Mouse (Mus musculus) heart, embryonic 12.5 days (tissue): ENCODE data around the gene Lrba. TPM values are rescaled to one million over a fixed set of nuclear protein-coding genes. Genes with fewer than 3 reads are reported as not detected.

ENCODE experiments used
- ATAC-seq: fragments of 200-750 bp; cut with Nextera tagmentation; 2 replicates; pipeline ENCODE4 v1.8.0; 2017; ENCODE audit warnings: moderate TSS enrichment, moderate library complexity; ENCODE audit not compliant: insufficient number of reproducible peaks, low FRiP score
- H3K27ac ChIP-seq: fragments of 300-500 bp; sonication (generic); 2 replicates; pipeline ENCODE4 v1.5.1; 2016; ENCODE audit warnings: mild to moderate bottlenecking, moderate library complexity; ENCODE audit not compliant: poor library complexity, severe bottlenecking
- H3K27me3 ChIP-seq: fragments of 300-500 bp; sonication (generic); replicated peaks from 2 replicates; pipeline ENCODE4 v1.6.1; 2016; ENCODE audit warnings: mild to moderate bottlenecking, moderate library complexity
- H3K36me3 ChIP-seq: fragments of 300-500 bp; sonication (generic); 2 replicates; pipeline ENCODE4 v1.6.1; 2016; ENCODE audit warnings: mild to moderate bottlenecking, moderate library complexity
- H3K4me1 ChIP-seq: fragments of 300-500 bp; sonication (generic); replicated peaks from 2 replicates; pipeline ENCODE4 v1.6.1; 2016; ENCODE audit warnings: mild to moderate bottlenecking
- H3K4me2 ChIP-seq: fragments of 300-500 bp; sonication (generic); 2 replicates; pipeline ENCODE4 v1.6.1; 2016; ENCODE audit warnings: mild to moderate bottlenecking, moderate library complexity
- H3K4me3 ChIP-seq: fragments of 300-500 bp; sonication (generic); 2 replicates; pipeline ENCODE4 v1.5.1; 2016; ENCODE audit warnings: mild to moderate bottlenecking
- H3K9ac ChIP-seq: fragments of 300-500 bp; sonication (generic); 2 replicates; pipeline ENCODE4 v1.6.1; 2016; ENCODE audit warnings: mild to moderate bottlenecking, moderate library complexity
- H3K9me3 ChIP-seq: fragments of 300-500 bp; sonication (generic); replicated peaks from 2 replicates; pipeline ENCODE4 v1.6.1; 2016; ENCODE audit warnings: mild to moderate bottlenecking, moderate library complexity
- WGBS: fragments of 180-500 bp; shearing (Covaris S2); methylation state at CpG from one replicate; pipeline ENCODE4 v1.1.7; 2016; 5-methylcytosine and 5-hydroxymethylcytosine counted together
- polyA plus RNA-seq: library from polyadenylated mRNA; unstranded; fragments of >200 nt; fragmentation: Nextera tagmentation; extraction: Ambion mirVana; gene quantifications from 2 replicates; pipeline ENCODE4 v1.2.1, GENCODE M21; 2016

Lrba gene
- polyA plus RNA-seq, 1 experiment from 2014 or later, result 2.9 TPM

- no peak overlapping the region for H3K4me2 ChIP-seq
- H3K36me3 ChIP-seq, result no peaks in the 10 kb centered on the region
- no peak for ATAC-seq
- H3K9ac ChIP-seq, result no peak overlapping the region
- WGBS, result 2% methylated on average over 1 of the region's 1 CpGs
- no peaks in the 10 kb centered on the region for H3K9me3 ChIP-seq
- H3K27ac ChIP-seq, result no peak overlapping the region
- H3K4me1 ChIP-seq, result peaks cover 10% of the 10 kb centered on the region
- H3K4me3 ChIP-seq, result no peak overlapping the region
- peaks cover 8% of the 10 kb centered on the region for H3K27me3 ChIP-seq
These were observed 464.0 kb downstream of the Lrba start for GRCm38 (mm10) chr3:86688438-86688837.

- no peak overlapping the region for H3K27ac ChIP-seq
These were observed 464.8 kb downstream of the Lrba start for GRCm38 (mm10) chr3:86689305-86689704.

DNA sequence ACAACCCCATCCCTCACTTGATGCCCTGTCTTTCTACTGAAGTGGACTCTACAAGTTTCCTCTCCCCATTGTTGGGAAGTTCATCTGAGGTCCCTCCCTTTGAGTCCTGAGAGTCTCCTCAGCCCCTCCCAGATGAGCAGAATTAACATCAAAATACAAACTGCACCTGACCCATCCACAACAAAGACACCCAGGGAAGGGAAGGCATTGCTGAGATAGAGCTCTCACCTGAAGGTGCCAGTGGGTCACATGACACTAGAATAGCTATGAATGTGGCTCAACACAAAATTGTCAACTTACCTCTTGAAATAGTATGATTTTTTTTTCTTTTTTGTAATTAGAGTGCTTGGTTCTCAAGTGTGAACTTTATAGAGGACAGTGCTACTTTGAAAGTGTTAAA is 468.3 kb downstream of the Lrba start:
- no peak for ATAC-seq
- H3K4me2 ChIP-seq, result no peak overlapping the region
- no peak overlapping the region for H3K4me3 ChIP-seq
- peaks cover 6% of the 10 kb centered on the region for H3K4me1 ChIP-seq
- H3K9me3 ChIP-seq, result no peaks in the 10 kb centered on the region
- H3K27ac ChIP-seq, result no peak overlapping the region
- no peak overlapping the region for H3K9ac ChIP-seq
- H3K27me3 ChIP-seq, result no peaks in the 10 kb centered on the region
- no peaks in the 10 kb centered on the region for H3K36me3 ChIP-seq

More at GRCm38 (mm10) chr3:86689305-86689704, 464.8 kb downstream of the Lrba start:
- H3K36me3 ChIP-seq, result no peaks in the 10 kb centered on the region
- no peak overlapping the region for H3K9ac ChIP-seq
- peak overlapping the region; percentile 54 for H3K4me2 ChIP-seq
- no peak for ATAC-seq
- 10% methylated on average over 7 of the region's 7 CpGs for WGBS
- H3K9me3 ChIP-seq, result no peaks in the 10 kb centered on the region
- 0 out of 2 replicates have a peak overlapping the region, but pooled peaks have one; percentile 20 for H3K4me3 ChIP-seq
- peaks cover 8% of the 10 kb centered on the region for H3K27me3 ChIP-seq
- peaks cover 10% of the 10 kb centered on the region for H3K4me1 ChIP-seq

- WGBS, result 60% methylated on average over 7 of the region's 7 CpGs
- Histone ChIP-seq H3K4me1 (peaks cover 4% of the 10 kb centered on the region), H3K9me3 (no peaks in the 10 kb centered on the region), H3K4me2 (no peak overlapping the region), H3K36me3 (no peaks in the 10 kb centered on the region), H3K27ac (no peak overlapping the region), H3K9ac (no peak overlapping the region), H3K27me3 (no peaks in the 10 kb centered on the region), H3K4me3 (no peak overlapping the region)
- ATAC-seq, result no peak
These were observed 469.1 kb downstream of the Lrba start for GRCm38 (mm10) chr3:86693553-86693952.

GRCm38 (mm10) chr3:86698947-86699346 is 474.5 kb downstream of the Lrba start:
- Histone ChIP-seq H3K4me2 (no peak overlapping the region), H3K36me3 (no peaks in the 10 kb centered on the region), H3K9me3 (no peaks in the 10 kb centered on the region), H3K27ac (no peak overlapping the region), H3K4me1 (peaks cover 3% of the 10 kb centered on the region; the same call in 1 of the 2 replicates), H3K9ac (no peak overlapping the region), H3K4me3 (no peak overlapping the region), H3K27me3 (no peaks in the 10 kb centered on the region)
- no peak for ATAC-seq
- 78% methylated on average over 2 of the region's 2 CpGs for WGBS

- Histone ChIP-seq H3K27ac (no peak overlapping the region), H3K4me3 (no peak overlapping the region), H3K9me3 (no peaks in the 10 kb centered on the region), H3K27me3 (no peaks in the 10 kb centered on the region), H3K4me1 (peaks cover 3% of the 10 kb centered on the region; the same call in 1 of the 2 replicates), H3K9ac (no peak overlapping the region), H3K4me2 (no peak overlapping the region), H3K36me3 (no peaks in the 10 kb centered on the region)
- ATAC-seq, result no peak
- WGBS, result 21% methylated on average over 1 of the region's 1 CpGs
These were observed 476.7 kb downstream of the Lrba start for GRCm38 (mm10) chr3:86701163-86701563.

- Histone ChIP-seq H3K9me3 (no peaks in the 10 kb centered on the region), H3K4me1 (peaks cover 5% of the 10 kb centered on the region), H3K27ac (no peak overlapping the region), H3K4me3 (no peak overlapping the region), H3K9ac (no peak overlapping the region), H3K27me3 (no peaks in the 10 kb centered on the region), H3K4me2 (no peak overlapping the region), H3K36me3 (no peaks in the 10 kb centered on the region)
- no peak for ATAC-seq
- WGBS, result 46% methylated on average over 4 of the region's 4 CpGs
These were observed 485.0 kb downstream of the Lrba start for GRCm38 (mm10) chr3:86709472-86709871.

GRCm38 (mm10) chr3:86711530-86711929 is 487.1 kb downstream of the Lrba start:
- Histone ChIP-seq H3K4me1 (peaks cover 5% of the 10 kb centered on the region), H3K4me3 (no peak overlapping the region), H3K36me3 (no peaks in the 10 kb centered on the region), H3K27me3 (no peaks in the 10 kb centered on the region), H3K27ac (no peak overlapping the region), H3K9me3 (no peaks in the 10 kb centered on the region), H3K4me2 (no peak overlapping the region), H3K9ac (no peak overlapping the region)
- no peak for ATAC-seq
- 70% methylated on average over 1 of the region's 1 CpGs for WGBS

GRCm38 (mm10) chr3:86712758-86713157 is 488.3 kb downstream of the Lrba start:
- ATAC-seq, result no peak
- no peak overlapping the region for H3K4me2 ChIP-seq
- 57% methylated on average over 3 of the region's 3 CpGs for WGBS

GRCm38 (mm10) chr3:86714446-86714845 is 490.0 kb downstream of the Lrba start:
- H3K27me3 ChIP-seq, result no peaks in the 10 kb centered on the region
- no peak for ATAC-seq
- no peak overlapping the region for H3K4me2 ChIP-seq
- peaks cover 11% of the 10 kb centered on the region for H3K4me1 ChIP-seq
- H3K36me3 ChIP-seq, result no peaks in the 10 kb centered on the region
- no peaks in the 10 kb centered on the region for H3K9me3 ChIP-seq
- no peak overlapping the region for H3K4me3 ChIP-seq
- H3K27ac ChIP-seq, result no peak overlapping the region
- no peak overlapping the region for H3K9ac ChIP-seq
- 70% methylated on average over 2 of the region's 2 CpGs for WGBS

More at GRCm38 (mm10) chr3:86712758-86713157, 488.3 kb downstream of the Lrba start:
- H3K27ac ChIP-seq, result no peak overlapping the region
- no peak overlapping the region for H3K9ac ChIP-seq
- H3K4me1 ChIP-seq, result peaks cover 5% of the 10 kb centered on the region
- H3K36me3 ChIP-seq, result no peaks in the 10 kb centered on the region
- H3K4me3 ChIP-seq, result no peak overlapping the region
- no peaks in the 10 kb centered on the region for H3K27me3 ChIP-seq
- H3K9me3 ChIP-seq, result no peaks in the 10 kb centered on the region

GRCm38 (mm10) chr3:86723415-86724298 is 499.2 kb downstream of the Lrba start:
- no peak overlapping the region for H3K4me3 ChIP-seq
- H3K27me3 ChIP-seq, result no peaks in the 10 kb centered on the region
- no peaks in the 10 kb centered on the region for H3K36me3 ChIP-seq
- peak overlapping the region; percentile 35 for H3K4me2 ChIP-seq
- no peaks in the 10 kb centered on the region for H3K9me3 ChIP-seq
- no peak overlapping the region for H3K9ac ChIP-seq
- ATAC-seq, result no peak
- WGBS, result 12% methylated on average over 9 of the region's 9 CpGs
- peaks cover 30% of the 10 kb centered on the region for H3K4me1 ChIP-seq
- H3K27ac ChIP-seq, result peak overlapping the region; percentile 68
